ENCODE assay signal across 21 mouse cellular contexts in the genomic region with DNA sequence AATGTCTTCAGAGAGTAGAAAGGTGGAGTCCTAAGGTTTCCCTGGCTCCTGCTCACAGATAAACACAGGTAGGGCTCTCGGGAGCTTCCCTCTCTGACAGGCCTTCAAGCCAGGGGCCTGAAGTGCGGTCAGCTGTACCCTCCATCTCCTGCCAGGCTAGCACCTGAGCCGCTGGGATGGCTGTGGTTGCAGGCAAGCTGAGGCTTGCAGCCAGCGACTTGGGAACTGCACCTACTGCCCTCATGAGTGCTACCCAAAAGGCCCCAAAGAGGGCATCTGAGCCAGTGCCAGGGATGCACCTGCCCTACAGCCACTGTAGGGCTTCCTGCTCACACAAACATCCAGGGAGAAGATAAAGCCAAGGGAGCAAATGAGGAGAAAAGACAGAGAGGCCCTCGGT. TPM values are rescaled to one million over a fixed set of nuclear protein-coding genes. Genes with fewer than 3 reads are reported as not detected.
DNase-seq lines count a peak whose midpoint lies in the region; ATAC-seq and TF ChIP-seq lines count a peak whose summit lies in the region.
"Had no signal": no experiment of that assay in that cellular context is flagged by ENCODE, and none has a peak within 500 bp of the region (broad histone marks: within the 10 kb centered on the region; RNA-seq: fewer than 3 reads in every experiment).

No protein-coding gene starts in this region.

- peak; percentile 26 for DNase-seq in kidney, adult 11 months
- DNase-seq in kidney, postnatal 10 days, result no peak
- peak; percentile 9 for DNase-seq in cerebellum, adult 8-10 months
- DNase-seq in stomach, postnatal 0 days (ENCODE audit: low spot score), result no peak
- no peak for DNase-seq in thymus, postnatal 4 days
- no peak for DNase-seq in thymus, postnatal 0 days (ENCODE audit: low spot score)
- DNase-seq: gastrocnemius, postnatal 10 days; heart, postnatal 10 days; lung, postnatal 36 days; right cerebral cortex, adult 18-20 months; thymus, postnatal 36 days had no signal

- H3K36me3 ChIP-seq in intestine, embryonic 16.5 days (ENCODE audit: control insufficient read depth, insufficient read depth, low read length), result no peaks in the 10 kb centered on the region
- no peaks in the 10 kb centered on the region for H3K36me3 ChIP-seq in stomach, postnatal 0 days (ENCODE audit: control insufficient read depth, insufficient read depth, low read length)
- H3K36me3 ChIP-seq: embryonic facial prominence, embryonic 12.5 days; hindbrain, embryonic 13.5 days; limb, embryonic 13.5 days; midbrain, embryonic 12.5 days had no signal

- H3K27ac ChIP-seq in intestine, embryonic 16.5 days (ENCODE audit: low read length), result peak overlapping the region; percentile 51
- peak overlapping the region; percentile 78 for H3K27ac ChIP-seq in stomach, postnatal 0 days (replicated peaks)
- H3K27ac ChIP-seq: embryonic facial prominence, embryonic 12.5 days; hindbrain, embryonic 13.5 days; limb, embryonic 13.5 days; midbrain, embryonic 12.5 days had no signal

- H3K9me3 ChIP-seq in intestine, embryonic 16.5 days (ENCODE audit: control insufficient read depth, low read length), result no peaks in the 10 kb centered on the region
- no peaks in the 10 kb centered on the region for H3K9me3 ChIP-seq in stomach, postnatal 0 days (ENCODE audit: control insufficient read depth, low read length)
- H3K9me3 ChIP-seq: embryonic facial prominence, embryonic 12.5 days; hindbrain, embryonic 13.5 days; limb, embryonic 13.5 days; midbrain, embryonic 12.5 days had no signal

- TF ChIP-seq EP300 in stomach, postnatal 0 days (optimal IDR thresholded peaks at IDR 0.05), result no peak

- H3K27me3 ChIP-seq in intestine, embryonic 16.5 days (replicated peaks; ENCODE audit: control insufficient read depth, insufficient read depth, low read length), result no peaks in the 10 kb centered on the region
- no peaks in the 10 kb centered on the region for H3K27me3 ChIP-seq in stomach, postnatal 0 days (ENCODE audit: control insufficient read depth, insufficient read depth, low read length)
- H3K27me3 ChIP-seq: embryonic facial prominence, embryonic 12.5 days; hindbrain, embryonic 13.5 days; limb, embryonic 13.5 days; midbrain, embryonic 12.5 days; Patski had no signal

- 72% methylated on average over 5 of the region's 5 CpGs for WGBS in intestine, embryonic 16.5 days
- WGBS in stomach, postnatal 0 days, result 55% methylated on average over 5 of the region's 5 CpGs

- peaks cover 27% of the 10 kb centered on the region for H3K4me1 ChIP-seq in intestine, embryonic 16.5 days (ENCODE audit: control insufficient read depth, insufficient read depth, low read length)
- H3K4me1 ChIP-seq in stomach, postnatal 0 days (replicated peaks; ENCODE audit: control insufficient read depth, insufficient read depth), result no peaks in the 10 kb centered on the region
- H3K4me1 ChIP-seq: embryonic facial prominence, embryonic 12.5 days; hindbrain, embryonic 13.5 days; limb, embryonic 13.5 days; midbrain, embryonic 12.5 days had no signal

- 0 out of 2 replicates have a peak, but pooled peaks have one; percentile 6 for ATAC-seq in intestine, embryonic 16.5 days
- no peak for ATAC-seq in stomach, postnatal 0 days (ENCODE audit: low FRiP score, low TSS enrichment)
- ATAC-seq: Patski had no signal

- TF ChIP-seq CTCF in stomach, postnatal 0 days (IDR thresholded peaks at IDR 0.05; ENCODE audit: low read depth), result no peak

- 0 out of 2 replicates have a peak overlapping the region, but pooled peaks have one; percentile 3 for H3K4me2 ChIP-seq in intestine, embryonic 16.5 days (ENCODE audit: low read depth, low read length)
- H3K4me2 ChIP-seq in stomach, postnatal 0 days (replicated peaks; ENCODE audit: low read depth), result no peak overlapping the region
- H3K4me2 ChIP-seq: embryonic facial prominence, embryonic 12.5 days; hindbrain, embryonic 13.5 days; limb, embryonic 13.5 days; midbrain, embryonic 12.5 days had no signal

- no peak overlapping the region for H3K9ac ChIP-seq in intestine, embryonic 16.5 days (ENCODE audit: low read depth, low read length)
- no peak overlapping the region for H3K9ac ChIP-seq in stomach, postnatal 0 days (ENCODE audit: low read length)
- H3K9ac ChIP-seq: embryonic facial prominence, embryonic 12.5 days; hindbrain, embryonic 13.5 days; limb, embryonic 13.5 days; midbrain, embryonic 12.5 days had no signal

- H3K4me3 ChIP-seq in intestine, embryonic 16.5 days (ENCODE audit: low read length), result no peak overlapping the region
- H3K4me3 ChIP-seq in stomach, postnatal 0 days (ENCODE audit: low read depth, low read length), result no peak overlapping the region
- H3K4me3 ChIP-seq: embryonic facial prominence, embryonic 12.5 days; hindbrain, embryonic 13.5 days; limb, embryonic 13.5 days; midbrain, embryonic 12.5 days; myocyte had no signal

RNA-seq across cellular contexts. Expression of gene D330020A13Rik, which starts 53.7 kb away (rescaled TPM):
- polyA plus RNA-seq in intestine, embryonic 16.5 days (2015; fragmentation: Nextera tagmentation; extraction: Ambion mirVana), result 0.23 and 0.43 TPM in 2 replicates
- polyA plus RNA-seq in stomach, postnatal 0 days (2015; fragmentation: Nextera tagmentation; extraction: Ambion mirVana), result 0.35 and 0.51 TPM in 2 replicates
- polyA plus RNA-seq in thymus, postnatal 0 days (2015; fragmentation: Nextera tagmentation; extraction: Ambion mirVana), result 0.13 TPM in 1 of 2 replicates, not detected in the other
- polyA plus RNA-seq: hindbrain, embryonic 13.5 days; large intestine, adult 2 months; liver, embryonic 16.5 days; midbrain, embryonic 12.5 days; spleen, adult 2 months had no signal

RNA-seq across cellular contexts. Expression of gene B4galnt3, which starts 53.9 kb away (rescaled TPM):
- polyA plus RNA-seq in intestine, embryonic 16.5 days (2015; fragmentation: Nextera tagmentation; extraction: Ambion mirVana), result 1.1 and 1.3 TPM in 2 replicates
- 0.74 and 0.85 TPM in 2 replicates for polyA plus RNA-seq in stomach, postnatal 0 days (2015; fragmentation: Nextera tagmentation; extraction: Ambion mirVana)
- polyA plus RNA-seq in thymus, postnatal 0 days (2015; fragmentation: Nextera tagmentation; extraction: Ambion mirVana), result 0.10 and 0.13 TPM in 2 replicates

Comparison
In these comparisons a context has a peak if more than half of its experiments do, and no peak if none do; other contexts are left out.
1. DNase-seq: peak in kidney, adult 11 months (single experiment) and cerebellum, adult 8-10 months (single experiment); none in kidney, postnatal 10 days (single experiment), stomach, postnatal 0 days (single experiment), thymus, postnatal 4 days (single experiment) and thymus, postnatal 0 days (single experiment).